Mouse (Mus musculus) thymus, adult 2 months (tissue): ENCODE results near the gene Mxd1.

Source experiments
- CTCF ChIP-seq: fragments of 200-500 bp; IDR thresholded peaks from 2 replicates; pipeline ENCODE4 v1.5.1; 2012; ENCODE audit warnings: mild to moderate bottlenecking, control low read depth, low read length, moderate library complexity, borderline replicate concordance; ENCODE audit not compliant: control insufficient read depth, poor library complexity, insufficient read depth; ENCODE audit errors: extremely low read depth
- POLR2A ChIP-seq: fragments of 200-500 bp; IDR thresholded peaks from 2 replicates; pipeline ENCODE4 v1.6.1; 2012; ENCODE audit warnings: mild to moderate bottlenecking, low read length, control low read depth, moderate library complexity; ENCODE audit not compliant: control insufficient read depth, poor library complexity, insufficient read depth; ENCODE audit errors: extremely low read depth

DNA sequence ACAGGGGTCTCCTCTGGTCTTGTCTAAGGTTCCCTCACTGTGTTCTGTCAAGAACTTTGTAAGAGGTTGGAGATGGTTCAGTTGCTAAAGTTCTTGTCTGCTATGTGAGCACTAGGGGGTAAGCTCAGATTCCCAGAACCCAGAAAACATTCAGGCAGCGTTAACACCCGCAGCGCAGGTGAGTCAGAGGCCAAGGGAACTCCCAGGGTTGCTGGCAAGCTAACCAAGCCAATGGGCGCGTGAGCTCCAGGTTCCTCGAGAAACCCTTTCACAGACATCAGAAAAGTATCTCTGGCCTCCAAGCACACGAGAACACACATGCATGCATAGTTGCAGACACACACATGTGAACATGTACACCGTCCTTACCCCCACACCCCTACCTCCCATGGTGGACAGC, 28.2 kb downstream of the Mxd1 start:
- TF ChIP-seq CTCF (no peak), POLR2A (no peak)
